Mouse (Mus musculus): Measurements from ENCODE around the gene Gm16451.
"Not testable (repeated sequence)": the region's sequence is repeated elsewhere in the genome, so short reads cannot be mapped to it uniquely, and the experiment has no call there.

Gm16451 gene

GRCm38 (mm10) chr7:22118145-22118544, at the start of gene Gm16451:
Gene Gm16451 (minus strand): TSS chr7:22118245.
- DNase-seq (ENCODE audit: low spot score) = not testable (repeated sequence)

GRCm38 (mm10) chr7:22163935-22164334, 45.9 kb upstream of the Gm16451 start, which contains the start of gene Vmn1r142:
Gene Vmn1r142 (minus strand): TSS chr7:22164035.
- not testable (repeated sequence) for DNase-seq (ENCODE audit: low spot score)

- DNase-seq (ENCODE audit: low spot score) = not testable (repeated sequence)
These were observed 16.6 kb upstream of the Gm16451 start, which contains the start of gene Gm10666 for GRCm38 (mm10) chr7:22134641-22135040. Gene Gm10666 (minus strand): TSS chr7:22134741.

GRCm38 (mm10) chr7:22068757-22069156, 49.3 kb downstream of the Gm16451 start, which contains the start of gene Vmn1r139:
Gene Vmn1r139 (plus strand): TSS chr7:22069057.
- not testable (repeated sequence) for DNase-seq (ENCODE audit: low spot score)
